Mouse (Mus musculus) adrenal gland, adult (tissue): Measurements from ENCODE around the gene Ifi209.
"Not testable (repeated sequence)": the region's sequence is repeated elsewhere in the genome, so short reads cannot be mapped to it uniquely, and the experiment has no call there.

ENCODE experiments used
- DNase-seq, 2 experiments: peaks; one replicate each; pipeline ENCODE4 v3.0.0; 2022 to 2023; ENCODE audit warnings: low spot score in 1 of 2; ENCODE audit not compliant: inconsistent age in 2 of 2

Ifi209 gene

DNA sequence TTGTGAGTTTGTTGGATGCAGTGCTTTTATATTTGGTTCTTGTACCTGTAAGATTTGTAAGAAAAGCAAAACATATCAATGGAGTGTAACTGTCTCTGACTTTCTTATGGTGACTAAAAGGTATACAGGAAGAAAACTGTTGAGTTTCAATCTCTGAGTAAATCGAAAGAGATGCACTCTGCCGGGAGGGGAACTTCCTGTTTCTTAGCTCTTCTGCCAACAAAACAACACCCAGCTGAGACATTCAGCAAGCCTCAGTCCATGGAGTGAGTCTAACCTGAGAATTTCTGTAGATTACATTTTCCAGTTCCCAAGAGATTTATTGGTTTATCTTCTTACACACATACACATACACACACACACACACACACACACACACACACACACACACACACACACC, at the start of gene Ifi209:
Gene Ifi209 (plus strand): TSS at position 296 of the 400 bp plus-strand sequence.
- DNase-seq: peak in 1 of 2 experiments; percentile 27

DNA sequence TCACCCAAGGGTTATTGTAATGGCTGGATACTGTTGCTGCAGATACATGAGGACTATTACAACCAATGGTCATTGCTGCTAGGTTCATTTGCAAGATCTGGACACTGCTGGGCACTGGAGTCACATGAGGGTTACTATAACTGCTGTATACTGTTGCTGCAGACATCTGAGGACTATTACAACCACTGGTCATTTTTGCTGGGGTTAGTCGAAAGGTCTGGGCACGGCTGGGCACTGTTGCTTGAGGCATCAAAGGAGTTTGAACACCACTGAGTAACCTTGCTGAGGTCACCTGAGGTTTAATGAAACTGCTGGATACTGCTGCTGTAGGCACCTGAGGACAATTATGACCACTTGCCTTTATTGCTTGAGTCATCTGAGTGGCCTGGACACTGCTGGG, 41.0 kb upstream of the Ifi209 start:
- DNase-seq: not testable (repeated sequence)

DNA sequence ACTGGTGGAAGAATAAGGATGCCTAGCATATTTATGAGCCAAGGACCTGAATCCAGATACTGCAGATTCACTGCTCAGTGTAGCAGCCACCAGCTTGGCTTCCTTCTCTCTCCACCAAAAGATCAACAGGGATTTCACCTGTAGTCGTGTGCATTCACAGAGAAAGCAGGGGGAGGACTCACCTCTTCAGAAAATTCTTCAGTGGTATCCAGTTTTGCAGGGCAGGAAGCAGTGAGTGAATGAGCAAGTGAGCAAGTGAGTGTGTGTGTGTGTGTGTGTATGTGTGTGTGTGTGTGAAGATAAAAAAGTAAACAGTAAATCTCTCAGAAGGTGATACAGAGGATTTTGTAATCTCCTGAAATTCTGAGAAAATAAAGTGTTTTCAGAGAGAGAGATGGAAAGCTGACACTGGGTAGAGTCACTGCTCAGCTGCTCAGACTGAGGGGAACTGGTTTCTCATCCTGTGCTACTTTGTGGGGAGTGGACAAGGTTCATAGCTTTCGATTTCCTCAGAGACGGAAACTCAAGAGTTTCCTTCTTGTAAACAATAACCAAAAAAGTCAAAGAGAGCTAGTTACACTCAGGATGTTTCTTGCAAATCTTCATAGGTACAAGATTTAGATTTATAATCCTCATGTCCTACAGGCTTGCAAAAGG, 31.8 kb upstream of the Ifi209 start, which contains the start of gene Ifi213:
Gene Ifi213 (minus strand): TSS at position 437 of the 657 bp plus-strand sequence.
- DNase-seq: peak in 1 of 2 experiments; percentile 21

DNA sequence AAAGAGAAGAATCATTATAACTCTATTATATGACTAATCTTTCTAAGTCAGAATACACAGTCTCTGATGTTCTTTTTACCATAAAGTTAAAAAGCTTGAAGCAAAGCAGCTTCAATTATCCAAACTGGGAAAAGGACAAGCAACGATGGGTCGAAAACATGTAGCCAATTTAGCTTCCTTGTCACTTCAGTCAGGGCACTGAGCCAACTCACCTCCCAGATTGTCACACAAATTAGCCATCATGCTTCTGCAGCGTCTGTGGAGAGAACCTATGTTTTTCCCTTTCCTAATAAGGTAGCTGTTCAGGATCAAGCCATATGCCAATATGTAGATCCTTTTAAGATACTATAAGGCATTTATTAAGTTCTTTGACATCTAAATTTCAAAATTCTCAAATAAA, 20.4 kb upstream of the Ifi209 start:
- DNase-seq: not testable (repeated sequence)

DNA sequence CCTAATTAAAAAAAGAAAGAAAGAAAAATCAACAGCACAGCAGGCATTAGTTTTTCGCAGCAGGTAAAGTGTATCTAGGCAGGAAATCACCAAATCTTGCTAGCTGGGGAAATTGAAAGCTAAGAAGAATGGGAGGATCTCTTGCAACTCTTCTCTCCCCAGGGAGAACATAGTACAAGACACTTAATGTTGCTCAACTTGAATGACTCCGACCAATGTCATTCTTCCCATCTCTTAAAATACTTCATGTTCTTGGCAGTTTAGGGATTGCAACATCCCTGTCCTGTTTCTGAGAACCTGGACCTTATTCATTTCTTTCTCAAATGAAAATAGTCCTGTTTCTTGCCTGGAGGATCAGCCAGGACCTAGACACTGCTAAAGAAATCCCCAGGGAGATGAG, 8.5 kb upstream of the Ifi209 start:
- not testable (repeated sequence) for DNase-seq

DNA sequence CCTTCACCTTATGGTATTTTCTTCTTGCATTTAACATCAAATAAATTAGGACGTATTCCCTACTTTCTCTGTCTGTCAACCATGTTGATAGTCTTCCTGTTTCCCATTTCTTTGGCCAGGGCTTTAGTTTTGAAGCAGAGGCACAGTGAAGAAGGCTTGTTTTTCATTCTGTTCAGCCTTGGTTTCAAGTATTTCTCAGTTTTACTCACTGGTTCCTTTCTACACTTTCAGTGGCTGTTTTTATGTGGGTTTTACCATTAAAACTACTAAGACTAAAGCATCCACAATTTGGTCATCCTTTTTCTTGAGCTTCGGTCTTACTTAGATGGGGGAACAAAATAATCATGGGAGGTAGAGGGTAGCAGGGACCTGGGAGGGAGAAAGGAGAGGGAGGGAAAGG, 6.7 kb upstream of the Ifi209 start:
- no peak for DNase-seq

DNA sequence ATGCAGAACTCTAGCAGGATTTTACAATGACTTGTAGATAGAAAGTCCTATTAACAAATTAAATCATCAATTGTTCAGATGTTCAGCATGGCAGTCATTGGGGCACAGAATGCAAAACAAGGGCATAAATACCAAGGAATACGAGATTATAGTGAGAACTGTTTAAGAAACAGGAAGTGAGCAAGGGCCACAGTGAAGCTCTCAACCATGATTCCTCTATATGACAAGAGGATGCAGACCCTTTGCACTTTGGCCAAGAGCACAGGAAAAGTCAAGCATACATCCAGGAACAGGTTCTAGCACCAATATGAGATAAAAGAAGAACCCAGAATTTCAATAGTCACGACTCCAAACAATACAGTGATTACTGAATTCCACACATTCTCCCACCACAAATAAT, 4.0 kb upstream of the Ifi209 start:
- DNase-seq: no peak

DNA sequence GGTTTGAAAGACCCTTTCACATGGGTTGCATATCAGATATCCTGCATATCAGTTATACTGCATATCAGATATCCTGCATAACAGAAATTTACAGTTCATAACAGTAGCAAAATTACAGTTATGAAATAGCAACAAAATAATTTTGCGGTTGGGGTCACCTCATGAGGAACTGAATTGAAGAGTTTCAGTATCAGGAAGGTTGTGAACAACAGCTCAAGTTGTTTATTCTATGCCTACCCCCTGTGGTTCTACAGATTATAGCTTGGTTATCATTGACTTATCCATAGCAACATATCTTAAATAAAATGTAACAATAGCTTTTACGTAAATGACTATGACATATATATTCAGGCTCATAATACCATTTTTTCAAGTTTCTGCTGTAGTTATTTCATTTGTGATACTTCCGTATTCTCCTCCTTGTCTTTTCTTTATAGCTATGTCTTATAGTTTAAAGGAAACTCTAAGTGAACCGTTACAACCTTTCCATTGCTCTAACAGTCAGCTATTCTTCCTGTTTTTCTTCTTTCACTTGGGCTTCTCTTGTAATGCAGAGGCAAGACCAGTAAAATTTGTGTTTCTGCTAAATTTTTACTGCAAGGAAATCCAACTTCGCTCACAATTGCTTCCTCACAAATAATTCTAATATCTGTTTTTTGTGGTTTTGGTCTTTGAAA, 3.4 kb downstream of the Ifi209 start:
- DNase-seq: no peak

DNA sequence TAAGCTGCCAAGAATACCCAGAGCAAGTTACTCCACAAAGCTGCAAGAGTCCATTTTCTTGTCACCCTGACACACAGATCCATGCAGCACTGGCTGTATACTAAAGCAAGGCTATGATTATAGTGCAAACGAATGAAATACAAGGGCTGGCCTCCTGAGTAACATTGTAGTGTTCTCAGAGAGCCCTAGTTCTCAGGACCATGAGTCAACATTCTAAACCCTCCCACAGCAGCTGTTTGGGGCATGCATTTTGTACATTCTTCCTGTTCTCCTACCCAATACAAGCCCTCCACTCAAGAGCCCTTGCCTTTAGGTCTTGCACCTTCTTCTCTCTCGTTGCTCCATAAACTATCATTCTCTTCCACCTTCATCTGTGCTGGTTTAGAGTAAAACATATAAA, 14.7 kb downstream of the Ifi209 start:
- DNase-seq: no peak

DNA sequence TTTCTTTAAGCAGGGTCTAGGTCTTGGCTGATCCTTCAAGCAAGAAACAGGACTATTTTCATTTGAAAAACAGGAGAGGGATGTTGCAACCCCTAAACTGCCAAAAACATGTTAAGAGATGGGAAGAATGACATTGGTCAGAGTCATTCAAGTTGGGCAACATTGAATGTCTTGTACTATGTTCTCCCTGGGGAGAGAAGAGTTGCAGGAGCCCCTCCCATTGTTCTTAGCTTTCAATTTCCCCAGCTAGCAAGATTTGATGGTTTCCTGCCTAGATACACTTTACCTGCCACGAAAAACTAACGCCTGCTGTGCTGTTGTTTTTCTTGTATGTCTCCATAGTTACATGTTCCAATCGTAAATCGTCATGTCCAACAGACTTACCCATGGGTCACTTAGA, 27.3 kb downstream of the Ifi209 start:
- DNase-seq: no peak

DNA sequence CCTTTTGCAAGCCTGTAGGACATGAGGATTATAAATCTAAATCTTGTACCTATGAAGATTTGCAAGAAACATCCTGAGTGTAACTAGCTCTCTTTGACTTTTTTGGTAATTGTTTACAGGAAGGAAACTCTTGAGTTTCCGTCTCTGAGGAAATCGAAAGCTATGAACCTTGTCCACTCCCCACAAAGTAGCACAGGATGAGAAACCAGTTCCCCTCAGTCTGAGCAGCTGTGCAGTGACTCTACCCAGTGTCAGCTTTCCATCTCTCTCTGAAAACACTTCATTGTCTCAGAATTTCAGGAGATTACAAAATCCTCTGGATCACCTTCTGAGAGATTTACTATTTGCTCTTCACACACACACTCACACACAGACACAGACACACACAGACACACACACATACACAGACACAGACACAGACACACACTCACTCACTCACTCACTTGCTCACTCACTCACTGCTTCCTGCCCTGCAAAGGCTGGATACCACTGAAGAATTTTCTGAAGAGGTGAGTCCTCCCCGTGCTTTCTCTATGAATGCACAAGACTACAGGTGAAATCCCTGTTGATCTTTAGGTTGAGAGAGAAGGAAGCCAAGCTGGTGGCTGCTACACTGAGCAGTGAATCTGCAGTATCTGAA, 42.9 kb downstream of the Ifi209 start, which contains the start of gene Ifi208:
Gene Ifi208 (plus strand): TSS at position 218 of the 640 bp plus-strand sequence.
- peak in 1 of 2 experiments; percentile 26 for DNase-seq

DNA sequence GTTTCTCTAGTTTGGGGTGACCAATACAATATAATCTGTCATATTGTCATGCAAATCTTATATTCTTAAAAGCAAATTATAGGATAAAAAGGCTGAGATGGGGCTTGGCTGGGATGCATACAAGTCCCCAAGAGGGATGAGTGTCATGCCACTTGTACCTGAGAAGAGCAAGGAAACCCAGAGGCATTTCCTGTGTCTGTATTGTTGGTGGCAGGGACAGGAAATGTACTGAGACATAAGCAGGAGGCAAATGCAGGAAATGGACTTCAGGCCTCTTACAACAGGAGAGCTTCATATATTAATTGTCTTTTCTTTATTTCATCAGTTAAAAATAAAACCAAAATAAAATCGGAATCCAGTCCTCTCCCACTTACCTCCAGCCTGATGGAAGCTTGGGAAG, 47.9 kb downstream of the Ifi209 start:
- not testable (repeated sequence) for DNase-seq

DNA sequence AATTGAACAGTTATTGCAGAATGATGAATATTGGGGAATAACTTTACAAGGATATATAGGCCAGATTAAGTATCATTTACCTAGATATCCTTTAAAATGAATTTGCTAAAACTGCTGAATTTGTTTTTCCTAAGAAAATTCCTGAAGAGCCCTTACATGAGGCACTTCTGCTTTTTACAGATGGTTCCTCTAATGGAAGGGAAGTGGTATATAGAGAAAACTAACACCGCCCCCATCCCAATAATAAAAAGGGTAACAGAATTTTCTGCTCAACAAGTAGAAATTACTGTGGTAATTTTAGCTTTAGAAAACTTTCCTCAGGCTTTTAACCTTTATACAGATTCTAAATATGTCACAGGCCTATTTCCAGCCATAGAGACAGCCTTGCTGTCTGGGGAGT, 63.6 kb downstream of the Ifi209 start:
- DNase-seq: no peak
